Mouse (Mus musculus): ENCODE data around the gene Myo1c. TPM values are rescaled to one million over a fixed set of nuclear protein-coding genes. Genes with fewer than 3 reads are reported as not detected.
"Not testable (repeated sequence)": the region's sequence is repeated elsewhere in the genome, so short reads cannot be mapped to it uniquely, and the experiment has no call there.

Myo1c gene
- polyA plus RNA-seq, 1 experiment from 2014 or later: 24.2 TPM

DNA sequence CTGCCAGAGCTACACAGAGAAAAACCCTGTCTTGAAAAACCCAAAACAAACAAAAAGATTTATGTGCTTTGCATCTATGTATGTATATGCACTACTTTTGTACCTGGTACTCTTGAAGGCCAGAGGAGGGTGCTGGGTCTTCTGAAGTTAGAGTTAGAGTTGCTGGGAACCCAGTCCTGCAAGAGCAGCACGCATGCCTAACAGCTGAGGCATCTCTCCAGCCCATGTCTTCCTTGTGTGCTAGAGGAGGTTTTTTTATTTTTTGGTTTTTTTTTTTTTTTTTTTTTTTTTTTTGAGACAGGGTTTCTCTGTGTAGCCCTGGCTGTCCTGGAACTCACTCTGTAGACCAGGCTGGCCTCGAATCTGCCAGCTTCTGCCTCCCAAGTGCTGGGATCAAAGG, 37.8 kb downstream of the Myo1c start:
- no peaks in the 10 kb centered on the region for H3K9me3 ChIP-seq
- peaks cover 51% of the 10 kb centered on the region for H3K36me3 ChIP-seq
- no peak overlapping the region for H3K27ac ChIP-seq
- H3K9ac ChIP-seq (replicated peaks): no peak overlapping the region
- no peak overlapping the region for H3K4me2 ChIP-seq
- WGBS: 83% methylated on average over 2 of the region's 2 CpGs
- peaks cover 9% of the 10 kb centered on the region; the same call in 1 of the 2 replicates for H3K4me1 ChIP-seq (replicated peaks)
- ATAC-seq (ENCODE audit: insufficient number of reproducible peaks, insufficient read depth, low FRiP score, low TSS enrichment, low read depth): no peak
- H3K4me3 ChIP-seq (replicated peaks): no peak overlapping the region
- H3K27me3 ChIP-seq: no peaks in the 10 kb centered on the region

DNA sequence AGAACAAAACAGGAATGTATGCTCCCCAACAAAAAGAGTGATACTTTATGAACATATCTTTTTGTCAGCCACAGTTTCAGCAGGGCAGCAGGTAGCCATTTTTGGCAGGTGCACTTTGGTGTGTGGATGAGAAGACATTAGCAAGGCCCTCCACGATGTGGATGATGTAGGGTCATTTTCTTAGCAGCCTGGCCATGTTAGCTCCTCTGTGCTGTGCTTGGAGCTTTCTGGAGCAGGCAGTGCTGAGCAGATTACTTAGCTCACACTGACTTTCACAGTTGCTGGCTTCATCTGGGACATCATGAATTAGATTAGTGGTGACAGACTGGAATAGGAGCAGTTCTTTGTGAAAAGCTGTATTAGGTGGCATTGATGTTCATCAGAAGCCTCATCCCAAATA, 39.7 kb downstream of the Myo1c start:
- no peaks in the 10 kb centered on the region for H3K9me3 ChIP-seq
- no peak for ATAC-seq (ENCODE audit: insufficient number of reproducible peaks, insufficient read depth, low FRiP score, low TSS enrichment, low read depth)
- H3K4me3 ChIP-seq (replicated peaks): no peak overlapping the region
- no peak overlapping the region for H3K4me2 ChIP-seq
- no peak overlapping the region for H3K9ac ChIP-seq (replicated peaks)
- WGBS: 79% methylated on average over 1 of the region's 1 CpGs
- no peak overlapping the region for H3K27ac ChIP-seq
- H3K36me3 ChIP-seq: peaks cover 58% of the 10 kb centered on the region
- peaks cover 8% of the 10 kb centered on the region; the same call in 1 of the 2 replicates for H3K4me1 ChIP-seq (replicated peaks)
- no peaks in the 10 kb centered on the region for H3K27me3 ChIP-seq

DNA sequence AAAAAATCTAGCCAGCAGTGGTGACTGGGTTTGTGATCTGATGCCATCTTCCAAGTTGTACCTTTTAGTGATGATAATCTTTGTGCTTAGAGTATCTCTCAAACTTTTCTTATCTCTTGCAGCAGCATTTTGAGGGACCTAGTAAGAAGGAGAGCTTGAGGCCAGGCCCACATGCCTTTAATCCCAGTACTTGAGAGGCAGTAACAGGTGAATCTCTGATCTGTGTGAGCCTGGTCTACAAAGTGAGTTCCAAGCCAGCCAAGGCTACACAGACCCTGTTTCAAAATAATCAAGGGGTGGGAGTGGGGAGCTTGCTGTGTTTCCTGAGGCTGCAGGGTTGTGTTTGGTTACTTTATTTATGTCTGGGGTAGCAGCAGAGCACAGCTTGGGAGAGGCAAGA, 40.7 kb downstream of the Myo1c start:
- Histone ChIP-seq H3K4me1 (replicated peaks) (peaks cover 7% of the 10 kb centered on the region; the same call in 1 of the 2 replicates), H3K4me2 (no peak overlapping the region), H3K9ac (replicated peaks) (no peak overlapping the region), H3K4me3 (replicated peaks) (no peak overlapping the region), H3K36me3 (peaks cover 67% of the 10 kb centered on the region), H3K9me3 (no peaks in the 10 kb centered on the region), H3K27me3 (no peaks in the 10 kb centered on the region), H3K27ac (no peak overlapping the region)
- no peak for ATAC-seq (ENCODE audit: insufficient number of reproducible peaks, insufficient read depth, low FRiP score, low TSS enrichment, low read depth)

GRCm38 (mm10) chr11:75693570-75693969, 43.3 kb downstream of the Myo1c start:
- no peak overlapping the region for H3K4me3 ChIP-seq (replicated peaks)
- H3K27ac ChIP-seq: no peak overlapping the region
- H3K4me2 ChIP-seq: no peak overlapping the region
- WGBS: 94% methylated on average over 5 of the region's 5 CpGs
- H3K9ac ChIP-seq (replicated peaks): no peak overlapping the region
- ATAC-seq (ENCODE audit: insufficient number of reproducible peaks, insufficient read depth, low FRiP score, low TSS enrichment, low read depth): no peak
- H3K27me3 ChIP-seq: no peaks in the 10 kb centered on the region
- H3K4me1 ChIP-seq (replicated peaks): 0 out of 2 replicates have a peak, but pooled peaks cover 2% of the 10 kb centered on the region
- H3K36me3 ChIP-seq: peaks cover 92% of the 10 kb centered on the region
- no peaks in the 10 kb centered on the region for H3K9me3 ChIP-seq

GRCm38 (mm10) chr11:75697464-75697863, 47.2 kb downstream of the Myo1c start:
- not testable (repeated sequence) for H3K27me3 ChIP-seq; H3K4me1 ChIP-seq (replicated peaks); H3K9me3 ChIP-seq; ATAC-seq (ENCODE audit: insufficient number of reproducible peaks, insufficient read depth, low FRiP score, low TSS enrichment, low read depth); H3K4me2 ChIP-seq; H3K27ac ChIP-seq; H3K4me3 ChIP-seq (replicated peaks); H3K9ac ChIP-seq (replicated peaks)
- 98% methylated on average over 3 of the region's 3 CpGs for WGBS
- H3K36me3 ChIP-seq: peaks cover 94% of the 10 kb centered on the region

- Histone ChIP-seq H3K4me2 (no peak overlapping the region), H3K4me1 (replicated peaks) (no peaks in the 10 kb centered on the region), H3K9ac (replicated peaks) (no peak overlapping the region), H3K4me3 (replicated peaks) (no peak overlapping the region), H3K36me3 (peaks cover 95% of the 10 kb centered on the region), H3K27ac (no peak overlapping the region), H3K27me3 (no peaks in the 10 kb centered on the region), H3K9me3 (no peaks in the 10 kb centered on the region)
- no peak for ATAC-seq (ENCODE audit: insufficient number of reproducible peaks, insufficient read depth, low FRiP score, low TSS enrichment, low read depth)
- 95% methylated on average over 5 of the region's 5 CpGs for WGBS
Observed at GRCm38 (mm10) chr11:75700557-75700956, 50.3 kb downstream of the Myo1c start.

DNA sequence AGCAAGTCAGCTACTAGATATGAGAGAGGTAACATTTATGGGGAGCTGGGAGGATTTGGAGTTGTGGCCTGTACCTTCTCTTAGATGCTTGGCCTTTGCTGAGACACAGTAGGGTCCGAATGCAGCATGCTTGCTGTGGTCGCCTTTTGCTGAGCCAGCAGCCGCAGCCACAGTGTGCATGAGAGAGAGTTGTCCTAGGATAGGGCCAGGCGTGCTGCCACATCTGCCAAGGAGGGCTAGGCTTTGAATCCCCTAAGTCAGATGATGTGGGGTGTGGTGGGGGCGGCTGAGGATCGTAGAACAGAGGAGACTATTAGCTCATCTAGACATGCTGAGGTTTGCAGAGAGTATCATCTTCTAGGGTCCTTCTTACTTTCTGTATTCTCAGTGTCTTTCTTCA, 52.5 kb downstream of the Myo1c start:
- Histone ChIP-seq H3K9me3 (no peaks in the 10 kb centered on the region), H3K4me2 (no peak overlapping the region), H3K4me3 (replicated peaks) (no peak overlapping the region), H3K27me3 (no peaks in the 10 kb centered on the region), H3K27ac (no peak overlapping the region), H3K36me3 (peaks cover 92% of the 10 kb centered on the region), H3K9ac (replicated peaks) (no peak overlapping the region), H3K4me1 (replicated peaks) (no peaks in the 10 kb centered on the region)
- ATAC-seq (ENCODE audit: insufficient number of reproducible peaks, insufficient read depth, low FRiP score, low TSS enrichment, low read depth): no peak
- 90% methylated on average over 6 of the region's 6 CpGs for WGBS

GRCm38 (mm10) chr11:75703748-75704147, 53.4 kb downstream of the Myo1c start:
- WGBS: 89% methylated on average over 2 of the region's 2 CpGs
- no peak for ATAC-seq (ENCODE audit: insufficient number of reproducible peaks, insufficient read depth, low FRiP score, low TSS enrichment, low read depth)
- Histone ChIP-seq H3K4me1 (replicated peaks) (no peaks in the 10 kb centered on the region), H3K27me3 (no peaks in the 10 kb centered on the region), H3K36me3 (peaks cover 89% of the 10 kb centered on the region), H3K4me3 (replicated peaks) (no peak overlapping the region), H3K27ac (no peak overlapping the region), H3K4me2 (no peak overlapping the region), H3K9me3 (no peaks in the 10 kb centered on the region), H3K9ac (replicated peaks) (no peak overlapping the region)

DNA sequence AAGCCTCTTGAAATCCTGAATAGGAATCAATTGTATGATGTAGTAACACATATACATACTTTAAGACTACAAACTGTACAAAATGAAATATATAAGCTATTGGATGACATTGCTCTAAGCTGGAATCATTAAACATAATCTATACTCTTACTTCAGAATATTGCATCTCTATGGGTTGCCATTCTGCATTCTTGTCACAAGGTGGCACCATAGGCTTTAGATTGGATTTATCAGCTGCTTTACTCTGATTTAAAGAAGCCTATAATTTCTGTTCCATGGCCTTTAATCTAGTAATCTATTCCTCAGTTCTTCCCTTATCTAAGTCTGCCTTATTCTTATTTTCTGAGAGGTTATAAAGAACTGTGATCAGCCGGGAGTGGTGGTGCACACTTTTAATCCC, 63.6 kb downstream of the Myo1c start:
- Histone ChIP-seq H3K27me3 (no peaks in the 10 kb centered on the region), H3K36me3 (no peaks in the 10 kb centered on the region), H3K9me3 (0 out of 2 replicates have a peak, but pooled peaks cover 3% of the 10 kb centered on the region), H3K27ac (no peak overlapping the region), H3K9ac (replicated peaks) (no peak overlapping the region), H3K4me3 (replicated peaks) (no peak overlapping the region), H3K4me1 (replicated peaks) (no peaks in the 10 kb centered on the region), H3K4me2 (no peak overlapping the region)
- no peak for ATAC-seq (ENCODE audit: insufficient number of reproducible peaks, insufficient read depth, low FRiP score, low TSS enrichment, low read depth)
- WGBS: 93% methylated on average over 1 of the region's 1 CpGs

- Histone ChIP-seq H3K9ac (replicated peaks) (no peak overlapping the region), H3K4me2 (peak overlapping the region; percentile 15; the same call in 1 of the 2 replicates), H3K36me3 (no peaks in the 10 kb centered on the region), H3K27me3 (no peaks in the 10 kb centered on the region), H3K27ac (no peak overlapping the region), H3K4me3 (replicated peaks) (no peak overlapping the region), H3K4me1 (replicated peaks) (no peaks in the 10 kb centered on the region), H3K9me3 (0 out of 2 replicates have a peak, but pooled peaks cover 3% of the 10 kb centered on the region)
- WGBS: 17% methylated on average over 12 of the region's 12 CpGs
- ATAC-seq (ENCODE audit: insufficient number of reproducible peaks, insufficient read depth, low FRiP score, low TSS enrichment, low read depth): no peak
Observed at GRCm38 (mm10) chr11:75715556-75715955, 65.3 kb downstream of the Myo1c start.

DNA sequence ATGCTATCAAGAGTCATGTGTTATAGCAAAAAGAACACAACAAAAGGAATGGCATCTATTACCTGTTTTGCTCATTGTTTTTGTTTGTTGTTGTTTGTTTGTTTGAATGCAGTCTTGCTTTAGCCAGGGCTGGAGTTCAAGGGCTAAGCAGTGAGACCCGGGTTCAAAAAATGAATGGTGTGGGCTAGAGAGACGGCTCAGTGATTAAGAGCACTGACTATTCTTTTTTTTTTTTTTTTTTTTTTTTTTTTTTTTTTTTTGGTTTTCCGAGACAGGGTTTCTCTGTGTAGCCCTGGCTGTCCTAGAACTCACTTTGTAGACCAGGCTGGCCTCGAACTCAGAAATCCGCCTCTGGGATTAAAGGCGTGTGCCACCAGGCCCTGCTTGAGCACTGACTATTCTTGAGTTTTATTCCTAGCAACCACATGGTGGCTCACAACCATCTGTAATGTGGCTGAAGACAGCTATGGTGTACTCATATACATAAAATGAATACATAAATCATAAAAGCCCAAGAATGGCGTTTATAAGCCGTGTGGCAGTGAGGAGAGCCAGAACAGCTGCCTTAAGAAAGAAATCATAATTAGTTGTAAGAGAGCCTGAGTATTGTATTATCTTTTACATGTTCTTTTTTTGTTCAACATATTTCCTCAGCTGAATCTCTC, 66.5 kb downstream of the Myo1c start:
- Histone ChIP-seq H3K27me3 (no peaks in the 10 kb centered on the region), H3K9me3 (peaks cover 15% of the 10 kb centered on the region; the same call in 1 of the 2 replicates), H3K27ac (no peak overlapping the region), H3K9ac (replicated peaks) (no peak overlapping the region), H3K36me3 (no peaks in the 10 kb centered on the region), H3K4me3 (replicated peaks) (no peak overlapping the region), H3K4me2 (no peak overlapping the region), H3K4me1 (replicated peaks) (no peaks in the 10 kb centered on the region)
- no peak for ATAC-seq (ENCODE audit: insufficient number of reproducible peaks, insufficient read depth, low FRiP score, low TSS enrichment, low read depth)
- 86% methylated on average over 8 of the region's 8 CpGs for WGBS

GRCm38 (mm10) chr11:75722339-75722738, 72.0 kb downstream of the Myo1c start:
- Histone ChIP-seq H3K9ac (replicated peaks) (no peak overlapping the region), H3K36me3 (no peaks in the 10 kb centered on the region), H3K9me3 (peaks cover 12% of the 10 kb centered on the region; the same call in 1 of the 2 replicates), H3K27me3 (0 out of 2 replicates have a peak, but pooled peaks cover 4% of the 10 kb centered on the region), H3K4me2 (no peak overlapping the region), H3K4me3 (replicated peaks) (no peak overlapping the region), H3K27ac (no peak overlapping the region), H3K4me1 (replicated peaks) (no peaks in the 10 kb centered on the region)
- no peak for ATAC-seq (ENCODE audit: insufficient number of reproducible peaks, insufficient read depth, low FRiP score, low TSS enrichment, low read depth)
- 57% methylated on average over 4 of the region's 4 CpGs for WGBS
